In the genomic region with DNA sequence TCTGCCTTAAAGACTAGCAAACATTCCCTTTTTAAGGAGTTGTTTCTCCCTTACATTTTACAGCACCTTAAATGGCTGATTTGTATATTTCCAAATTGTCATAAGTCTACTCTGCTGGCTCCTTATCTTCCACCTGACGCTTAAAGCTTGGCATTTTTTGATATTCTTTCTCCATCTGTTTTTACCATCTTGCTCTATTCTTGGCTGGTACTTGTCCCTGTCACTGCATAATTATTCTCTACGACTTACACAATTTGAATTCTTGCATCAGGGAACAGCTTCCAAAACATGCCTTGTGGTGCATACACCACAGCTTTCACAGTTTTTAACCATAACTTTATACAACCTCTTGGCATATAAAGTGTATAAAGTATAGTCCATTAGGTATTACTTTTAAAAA, we compare ENCODE assay signal across 21 mouse cellular contexts.
DNase-seq lines count a peak whose midpoint lies in the region; ATAC-seq and TF ChIP-seq lines count a peak whose summit lies in the region.
"Had no signal": no experiment of that assay in that cellular context is flagged by ENCODE, and none has a peak within 500 bp of the region (broad histone marks: within the 10 kb centered on the region; RNA-seq: fewer than 3 reads in every experiment).

No protein-coding gene starts in this region.

- ATAC-seq in frontal cortex, adult (ENCODE audit: low TSS enrichment), result peak; percentile 98
- ATAC-seq: activated CD4-positive, CD25-positive, alpha-beta regulatory T cell, adult 4 months; intestine, postnatal 0 days; midbrain, embryonic 15.5 days had no signal

- no peak for TF ChIP-seq POLR2A in brain, embryonic 14.5 days (IDR thresholded peaks at IDR 0.05; ENCODE audit: borderline replicate concordance, extremely low read depth, insufficient read depth, insufficient read length, poor library complexity, severe bottlenecking)

- TF ChIP-seq CTCF in brain, embryonic 14.5 days (IDR thresholded peaks at IDR 0.05; ENCODE audit: borderline replicate concordance, extremely low read depth, insufficient read depth, insufficient read length), result no peak

- DNase-seq in frontal cortex, postnatal 14 days (ENCODE audit: low spot score in 2 of 2), result no peak
- peak; percentile 21 for DNase-seq in layer of hippocampus, adult 9-10 months (ENCODE audit: low spot score)
- DNase-seq in layer of hippocampus, postnatal 10 days (ENCODE audit: low spot score in 2 of 2), result no peak
- DNase-seq in brain, adult 2 months (ENCODE audit: low read depth, low spot score), result peak; percentile 66
- DNase-seq in brain, embryonic 14.5 days (ENCODE audit: low read depth), result peak; percentile 41
- no peak for DNase-seq in embryo, embryonic 11 days
- no peak for DNase-seq in urinary bladder, postnatal 14 days (ENCODE audit: low spot score)
- DNase-seq: adrenal gland, adult 2 months; adrenal gland, postnatal 36 days; B cell, adult 2 months; cerebellum, adult 11 months; cerebellum, adult 9-10 months; cerebellum, postnatal 36 days; gastrocnemius, postnatal 10 days; heart, postnatal 10 days; kidney, adult 9 months; kidney, postnatal 10 days had no signal

Comparison
In these comparisons a context has a peak if more than half of its experiments do, and no peak if none do; other contexts are left out.
1. DNase-seq: peak in layer of hippocampus, adult 9-10 months (single experiment), brain, adult 2 months (single experiment) and brain, embryonic 14.5 days (single experiment); none in frontal cortex, postnatal 14 days (0 of 2), layer of hippocampus, postnatal 10 days (0 of 2), embryo, embryonic 11 days (single experiment) and urinary bladder, postnatal 14 days (single experiment).